Mouse (Mus musculus): ENCODE data around the gene Grin1. TPM values are rescaled to one million over a fixed set of nuclear protein-coding genes. Genes with fewer than 3 reads are reported as not detected.

Grin1 gene
- total and polyA plus RNA-seq, 3 experiments: 0.07 TPM; not detected in 2

GRCm38 (mm10) chr2:25264286-25264660 lies 54.7 kb downstream of the Grin1 start:
- Histone ChIP-seq H3K9me3 (replicated peaks; ENCODE audit: insufficient read depth, low read length) (no peaks in the 10 kb centered on the region), H3K27me3 (ENCODE audit: control insufficient read depth in 1 of 2, insufficient read depth in 2 of 2, low read length in 2 of 2) (no peaks in the 10 kb centered on the region), H3K4me3 (ENCODE audit: control insufficient read depth in 1 of 2, insufficient read depth in 1 of 2, low read depth in 2 of 2, low read length in 2 of 2) (peak overlapping the region; percentile 90 to 95), H3K9ac (ENCODE audit: control insufficient read depth, low read depth, low read length, poor library complexity, severe bottlenecking) (peak overlapping the region; percentile 93), H3K27ac (ENCODE audit: control insufficient read depth, low read depth, low read length) (no peak overlapping the region), H3K4me1 (ENCODE audit: control insufficient read depth in 1 of 2, insufficient read depth in 2 of 2, low read length in 2 of 2) (peaks cover 10 to 52% of the 10 kb centered on the region in 2 experiments), H3K36me3 (ENCODE audit: control insufficient read depth in 1 of 2, insufficient read depth in 2 of 2, low read length in 2 of 2) (peaks cover 0 to 36% of the 10 kb centered on the region in 2 experiments; a peak in 2 of 4 replicates), H3K79me2 (ENCODE audit: control insufficient read depth, insufficient read depth, low read length, poor library complexity) (peaks cover 55% of the 10 kb centered on the region)
- TF ChIP-seq GABPA (IDR thresholded peaks at IDR 0.05; ENCODE audit: low read depth, low read length) (no peak), HCFC1 (IDR thresholded peaks at IDR 0.05; ENCODE audit: low read depth, low read length) (no peak), TCF12 (IDR thresholded peaks at IDR 0.05; ENCODE audit: low read depth, low read length) (no peak)
- DNase-seq (ENCODE audit: low read depth, low spot score): no peak

GRCm38 (mm10) chr2:25263623-25264285 lies 55.2 kb downstream of the Grin1 start:
- Histone ChIP-seq H3K4me1 (ENCODE audit: control insufficient read depth in 1 of 2, insufficient read depth in 2 of 2, low read length in 2 of 2) (peaks cover 10 to 48% of the 10 kb centered on the region in 2 experiments), H3K9me3 (replicated peaks; ENCODE audit: insufficient read depth, low read length) (no peaks in the 10 kb centered on the region), H3K9ac (ENCODE audit: control insufficient read depth, low read depth, low read length, poor library complexity, severe bottlenecking) (peak overlapping the region; percentile 93), H3K79me2 (ENCODE audit: control insufficient read depth, insufficient read depth, low read length, poor library complexity) (peaks cover 55% of the 10 kb centered on the region), H3K27ac (ENCODE audit: control insufficient read depth, low read depth, low read length) (peak overlapping the region; percentile 48; the same call in 1 of the 2 replicates), H3K36me3 (ENCODE audit: control insufficient read depth in 1 of 2, insufficient read depth in 2 of 2, low read length in 2 of 2) (peaks cover 0 to 36% of the 10 kb centered on the region in 2 experiments; a peak in 2 of 4 replicates), H3K4me3 (ENCODE audit: control insufficient read depth in 1 of 2, insufficient read depth in 1 of 2, low read depth in 2 of 2, low read length in 2 of 2) (peak overlapping the region; percentile 90 to 95), H3K27me3 (ENCODE audit: control insufficient read depth in 1 of 2, insufficient read depth in 2 of 2, low read length in 2 of 2) (no peaks in the 10 kb centered on the region)
- DNase-seq (ENCODE audit: low read depth, low spot score): no peak
- 0 out of 2 replicates have a peak, but pooled peaks have one; percentile 10 for TF ChIP-seq CHD1 (IDR thresholded peaks at IDR 0.05; ENCODE audit: low read depth, low read length)
- TF ChIP-seq MXI1 (IDR thresholded peaks at IDR 0.05; ENCODE audit: low read depth, low read length): no peak

- H3K27me3 ChIP-seq (ENCODE audit: control insufficient read depth in 1 of 2, insufficient read depth in 2 of 2, low read length in 2 of 2): no peaks in the 10 kb centered on the region
- H3K9me3 ChIP-seq (replicated peaks; ENCODE audit: insufficient read depth, low read length): no peaks in the 10 kb centered on the region
- H3K4me3 ChIP-seq (ENCODE audit: control insufficient read depth in 1 of 2, insufficient read depth in 1 of 2, low read depth in 2 of 2, low read length in 2 of 2): peak overlapping the region; percentile 90 to 95
- H3K9ac ChIP-seq (ENCODE audit: control insufficient read depth, low read depth, low read length, poor library complexity, severe bottlenecking): peak overlapping the region; percentile 93
- H3K4me1 ChIP-seq (ENCODE audit: control insufficient read depth in 1 of 2, insufficient read depth in 2 of 2, low read length in 2 of 2): peaks cover 10 to 43% of the 10 kb centered on the region in 2 experiments
- DNase-seq (ENCODE audit: low read depth, low spot score): peak; percentile 70
- peak overlapping the region; percentile 48 for H3K27ac ChIP-seq (ENCODE audit: control insufficient read depth, low read depth, low read length)
- H3K79me2 ChIP-seq (ENCODE audit: control insufficient read depth, insufficient read depth, low read length, poor library complexity): peaks cover 55% of the 10 kb centered on the region
- H3K36me3 ChIP-seq (ENCODE audit: control insufficient read depth in 1 of 2, insufficient read depth in 2 of 2, low read length in 2 of 2): peaks cover 0 to 32% of the 10 kb centered on the region in 2 experiments; a peak in 2 of 4 replicates
- TF ChIP-seq SIN3A (IDR thresholded peaks at IDR 0.05; ENCODE audit: low read length) (no peak), POLR2A (IDR thresholded peaks at IDR 0.05; ENCODE audit: control insufficient read depth in 1 of 2, insufficient read depth in 1 of 2, low read depth in 1 of 2, low read length in 2 of 2, poor library complexity in 1 of 2) (no peak), POLR2AphosphoS2 (IDR thresholded peaks at IDR 0.05; ENCODE audit: low read length) (no peak), HCFC1 (IDR thresholded peaks at IDR 0.05; ENCODE audit: low read depth, low read length) (peak; percentile 42), JUND (IDR thresholded peaks at IDR 0.05; ENCODE audit: low read depth, low read length) (no peak), TCF12 (IDR thresholded peaks at IDR 0.05; ENCODE audit: low read depth, low read length) (peak; percentile 16; the same call in 1 of the 2 replicates), MAFK (IDR thresholded peaks at IDR 0.05; ENCODE audit: borderline replicate concordance, low read depth, low read length) (no peak), UBTF (IDR thresholded peaks at IDR 0.05; ENCODE audit: borderline replicate concordance, insufficient read depth, low read depth, low read length) (peak; percentile 40; the same call in 1 of the 2 replicates), MAZ (IDR thresholded peaks at IDR 0.05; ENCODE audit: low read depth, low read length) (0 out of 2 replicates have a peak, but pooled peaks have one; percentile 45), MAX (IDR thresholded peaks at IDR 0.05; ENCODE audit: low read length) (0 out of 2 replicates have a peak, but pooled peaks have one; percentile 37), ZNF384 (IDR thresholded peaks at IDR 0.05; ENCODE audit: low read depth, low read length) (no peak), TAL1 (IDR thresholded peaks at IDR 0.05; ENCODE audit: low read length) (no peak), CHD1 (IDR thresholded peaks at IDR 0.05; ENCODE audit: low read depth, low read length) (peak; percentile 49; the same call in 1 of the 2 replicates)
Measured at GRCm38 (mm10) chr2:25262795-25263622, 56.0 kb downstream of the Grin1 start.

Data from MEL (cell line).